Mouse (Mus musculus) cortical plate, adult 2 months (tissue): ENCODE results near the gene Fap.

Source experiments
- CTCF ChIP-seq: fragments of 200-500 bp; IDR thresholded peaks from 2 replicates; pipeline ENCODE4 v1.5.1; 2011; ENCODE audit warnings: mild to moderate bottlenecking, control low read depth, low read length; ENCODE audit not compliant: insufficient read depth; ENCODE audit errors: extremely low read depth
- POLR2A ChIP-seq: fragments of 200-500 bp; IDR thresholded peaks from 2 replicates; pipeline ENCODE4 v1.6.1; 2011; ENCODE audit warnings: mild to moderate bottlenecking, low read length, control low read depth; ENCODE audit not compliant: insufficient read depth; ENCODE audit errors: extremely low read depth

DNA sequence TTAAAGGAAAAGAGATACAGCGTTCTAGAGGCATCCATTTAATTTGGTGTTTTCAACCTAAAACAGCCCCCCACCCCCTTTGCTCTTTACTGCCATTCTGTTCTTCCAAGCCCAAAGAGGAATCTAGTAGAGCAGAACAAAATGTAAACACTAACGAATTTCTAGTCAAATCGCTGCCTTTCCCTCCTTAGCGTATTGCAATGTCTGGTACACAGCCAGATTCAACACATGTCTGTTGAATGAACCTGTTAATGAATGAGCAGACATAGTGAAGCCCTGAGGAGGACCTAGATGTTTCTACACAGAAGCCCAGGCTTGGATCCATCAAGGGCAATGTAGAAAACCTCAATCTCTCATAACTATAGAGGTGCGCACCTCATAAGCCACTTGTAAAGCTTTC lies 75.1 kb downstream of the Fap start:
- TF ChIP-seq CTCF (no peak), POLR2A (no peak)
